Mouse (Mus musculus) heart, adult 8-10 months (tissue): Measurements from ENCODE around the gene Epha6. TPM values are rescaled to one million over a fixed set of nuclear protein-coding genes. Genes with fewer than 3 reads are reported as not detected.

Experiments used
- DNase-seq: peaks from one replicate; pipeline ENCODE4 v3.0.0; 2022; ENCODE audit warnings: low spot score
- total RNA-seq, 4 experiments: library from RNA; stranded (reverse); gene quantifications; 2 replicates each; pipeline ENCODE4 v1.2.4; 2022

Gene Epha6
- total RNA-seq, 4 experiments from 2014 or later: 0.14 to 0.22 TPM; not detected in 2

DNA sequence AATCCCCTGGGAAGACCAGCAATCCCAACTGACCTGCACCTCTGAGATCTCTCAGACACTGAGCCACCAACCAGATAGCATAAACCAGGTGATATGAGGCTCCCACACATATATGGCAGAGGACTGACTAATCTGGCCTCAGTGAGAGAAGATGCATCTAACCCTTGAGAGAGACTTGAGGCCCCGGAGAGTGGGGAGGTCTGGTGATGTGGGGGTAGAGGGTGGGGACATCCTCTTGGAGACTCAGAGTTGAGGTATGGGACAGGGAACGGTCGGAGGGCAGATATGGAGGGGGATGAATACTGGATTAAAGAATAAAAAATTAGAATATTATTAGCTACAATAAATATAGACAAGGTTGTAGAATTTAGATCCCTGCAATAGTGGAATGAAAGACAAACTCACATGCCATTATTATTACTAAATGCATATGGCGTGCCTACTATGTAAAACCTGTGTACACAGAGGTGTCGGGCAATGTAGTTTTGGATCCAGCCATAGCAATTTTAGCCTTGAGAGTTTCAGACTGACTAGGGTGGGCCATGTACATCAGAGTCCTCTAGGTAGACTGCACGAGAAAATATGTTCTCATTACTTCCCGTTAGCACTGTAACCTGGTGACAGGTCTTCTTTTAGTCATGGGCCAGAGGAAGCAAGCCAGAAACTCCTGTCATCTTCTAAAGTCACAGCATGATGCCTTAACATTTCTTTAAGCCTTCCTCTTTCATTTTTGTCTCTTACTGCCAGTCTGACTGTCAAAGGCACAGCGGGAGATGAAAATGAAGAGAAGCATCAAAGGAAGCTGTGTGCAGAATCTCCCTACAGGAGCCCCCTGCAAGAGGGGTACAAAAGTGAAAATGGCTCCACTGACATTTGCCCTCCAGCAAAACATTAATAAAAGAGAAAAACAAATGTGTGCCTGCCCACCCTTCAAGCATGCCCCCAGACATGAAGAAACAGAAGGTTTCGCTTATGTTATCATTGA is 338.7 kb downstream of the Epha6 start:
- no peak for DNase-seq

DNA sequence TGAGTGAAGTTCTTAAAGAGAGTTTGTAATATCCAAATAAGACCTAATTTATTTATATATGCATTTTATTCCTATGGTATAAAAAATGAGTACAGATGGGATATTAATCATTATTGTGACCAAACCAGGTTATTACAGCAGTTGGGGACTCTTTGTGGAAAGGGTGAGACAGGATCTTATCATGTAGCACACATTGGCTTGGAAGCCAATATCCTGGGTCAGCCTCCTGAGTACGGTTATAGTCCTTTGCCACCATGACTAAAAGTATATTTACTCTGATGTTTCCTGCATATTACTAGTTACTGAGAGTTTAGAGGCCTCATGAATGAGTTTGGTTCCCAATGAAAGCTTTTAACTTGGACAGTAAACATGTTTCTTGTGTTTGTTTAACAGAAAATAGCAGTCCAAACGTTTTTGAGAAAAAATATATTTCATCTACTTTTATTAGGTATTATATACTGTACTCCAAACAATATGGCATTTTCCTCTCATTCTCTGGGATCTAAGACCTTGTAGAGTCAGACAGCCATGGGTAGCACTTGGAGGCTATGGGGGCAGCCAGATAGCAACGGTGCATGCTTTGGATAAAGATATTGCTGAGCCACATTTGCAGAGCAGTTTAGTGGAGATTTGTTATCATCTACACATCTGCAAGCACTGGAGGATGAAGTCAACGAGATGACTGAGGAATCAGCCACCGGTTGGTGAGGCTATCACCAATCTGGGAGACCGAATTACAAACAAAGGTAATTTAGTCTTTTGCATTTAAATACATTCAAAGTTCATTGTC is 340.4 kb downstream of the Epha6 start:
- DNase-seq: no peak

DNA sequence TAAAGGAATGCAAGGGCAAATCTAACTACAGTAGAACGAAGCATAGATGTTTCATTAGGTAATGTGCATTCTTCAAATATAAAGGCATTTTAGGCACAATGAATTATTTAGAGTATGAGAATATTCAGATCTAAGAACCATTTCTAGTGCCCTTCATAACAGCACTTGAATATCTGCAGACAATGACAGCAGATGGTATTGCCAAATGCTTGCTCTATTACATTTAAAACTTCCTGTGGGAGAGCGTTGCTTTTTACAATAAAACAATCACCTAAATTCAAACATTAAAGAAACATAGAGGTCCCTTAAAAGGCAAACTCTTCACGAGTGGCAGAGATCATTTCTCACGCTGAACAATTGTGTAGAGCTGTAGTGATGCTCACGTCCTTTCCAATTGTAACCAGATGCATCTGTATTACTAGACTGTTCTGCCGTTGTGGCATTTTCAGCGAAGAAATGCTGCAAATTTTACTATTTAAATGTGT is 347.1 kb downstream of the Epha6 start:
- no peak for DNase-seq

DNA sequence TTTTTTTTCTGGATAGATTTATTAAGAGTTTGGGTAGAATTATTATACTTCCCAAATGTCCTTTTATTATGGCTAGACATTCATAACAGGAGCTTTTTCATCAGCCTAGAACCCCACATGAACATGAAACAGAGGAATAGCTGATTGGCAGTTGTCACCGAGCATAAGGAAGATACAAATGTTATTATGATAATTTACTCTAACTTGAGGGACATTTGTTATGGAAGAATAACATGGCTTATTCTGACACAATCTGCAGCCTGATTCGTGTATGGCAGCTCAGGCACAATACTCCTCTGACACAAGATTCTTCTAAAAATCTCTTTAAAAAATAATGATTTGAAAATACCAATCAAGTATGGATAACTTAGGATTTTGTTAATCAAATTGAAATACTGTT is 347.7 kb downstream of the Epha6 start:
- DNase-seq: no peak

DNA sequence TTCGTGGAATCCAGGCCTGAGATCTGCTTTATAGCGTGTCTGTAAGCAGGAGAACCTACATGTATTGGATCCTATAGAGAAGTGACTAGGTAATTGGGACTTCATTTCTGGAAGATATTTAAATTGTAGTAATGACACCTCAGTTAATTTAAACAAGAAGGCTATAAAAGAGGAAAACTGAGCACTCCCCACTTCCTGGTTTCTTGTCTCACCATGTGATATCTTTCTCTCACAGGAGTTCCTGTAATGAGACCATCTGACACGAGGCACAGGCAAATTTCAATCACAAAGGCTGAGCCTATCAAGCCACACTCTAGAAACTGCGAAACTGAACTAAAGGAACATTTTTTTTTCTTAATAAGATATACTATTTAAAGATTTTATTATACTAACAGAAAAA is 348.3 kb downstream of the Epha6 start:
- DNase-seq: no peak

DNA sequence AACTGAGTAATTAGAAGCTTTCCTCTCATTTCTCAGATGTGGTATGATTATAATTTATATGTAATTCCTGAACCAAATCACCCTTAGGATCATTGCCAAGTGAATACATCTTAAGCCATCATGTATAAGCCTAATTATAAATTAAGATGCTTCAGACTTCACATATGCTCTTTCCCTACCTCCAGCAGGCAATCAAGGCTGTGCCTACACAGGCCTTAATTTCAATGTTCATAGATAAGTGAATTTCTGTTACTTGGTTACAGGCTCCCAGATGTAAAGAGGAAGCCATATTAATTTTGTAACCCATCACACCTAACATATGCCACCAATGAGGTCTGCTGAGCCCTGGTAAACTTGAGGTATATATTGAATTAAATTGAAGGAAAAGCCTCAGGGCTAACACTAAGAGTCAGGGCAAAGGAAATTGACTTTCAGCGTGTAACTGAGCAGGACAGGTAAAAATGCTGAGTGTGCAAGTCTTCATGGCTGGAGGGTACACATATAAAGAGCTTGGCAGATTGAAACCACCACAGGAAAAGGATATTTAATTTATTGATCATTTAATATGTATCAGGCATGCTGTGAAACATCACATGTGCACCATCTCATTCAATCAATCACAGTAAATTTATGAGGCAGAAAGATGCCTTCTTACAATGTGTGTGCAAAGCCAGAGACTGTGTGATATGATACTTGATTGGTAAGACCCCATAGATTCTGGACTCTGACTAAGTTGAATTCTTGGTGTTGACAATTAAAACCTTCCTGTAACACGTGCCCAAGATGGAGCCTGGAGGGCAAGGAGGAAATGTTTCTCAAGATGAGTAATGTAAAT is 365.8 kb downstream of the Epha6 start:
- no peak for DNase-seq

DNA sequence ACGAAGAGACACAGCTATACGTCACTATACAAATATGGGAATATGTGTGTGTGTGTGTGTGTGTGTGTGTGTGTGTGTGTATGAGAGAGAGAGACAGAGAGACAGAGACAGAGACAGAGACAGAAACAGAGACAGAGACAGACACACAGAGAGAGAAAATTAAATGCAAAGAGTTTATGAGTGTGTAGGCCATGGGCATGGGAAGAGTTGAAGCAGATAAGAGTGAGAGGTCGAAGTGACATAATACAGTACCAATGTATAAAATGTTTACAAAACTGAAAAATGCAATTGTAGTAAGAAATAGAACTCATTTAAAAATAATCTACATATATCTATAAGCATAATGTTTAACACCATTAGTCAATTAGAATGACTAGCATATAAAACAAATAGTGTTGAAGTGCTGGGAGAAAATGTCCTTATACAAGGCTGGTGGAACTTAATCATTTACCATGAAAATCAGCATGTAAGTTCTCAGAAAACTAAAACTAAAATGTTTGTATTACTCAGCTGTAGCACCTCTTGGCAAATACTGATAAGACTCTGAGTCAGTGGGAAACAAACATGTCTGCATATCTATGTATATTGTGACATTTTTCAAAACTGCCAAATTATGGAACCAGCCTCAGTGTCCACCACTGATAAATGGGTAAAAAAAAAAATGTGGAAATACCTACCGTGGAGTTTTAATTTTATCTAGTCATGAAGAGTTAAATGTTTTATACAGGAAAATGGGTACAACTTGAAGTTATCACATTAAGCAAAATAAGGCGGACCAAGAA is 371.2 kb downstream of the Epha6 start:
- no peak for DNase-seq

DNA sequence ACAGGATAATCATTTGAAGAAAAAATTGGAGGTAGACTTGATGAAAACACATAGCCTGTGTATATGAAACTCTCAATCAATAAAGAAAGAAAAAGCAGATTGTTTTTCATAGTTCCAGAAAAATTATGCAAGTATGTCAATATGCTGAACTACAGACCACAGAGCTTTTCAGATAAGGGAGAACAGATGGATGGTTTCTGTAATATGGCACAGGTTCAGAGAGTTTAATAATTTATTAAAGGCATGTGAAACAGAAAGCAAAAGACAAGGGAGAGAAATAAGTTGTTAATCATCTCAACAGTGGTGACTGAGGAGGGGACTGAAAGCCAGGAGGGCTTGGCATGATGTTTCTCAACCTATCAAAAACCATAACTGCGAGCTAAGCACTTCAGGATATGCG is 372.3 kb downstream of the Epha6 start:
- no peak for DNase-seq

DNA sequence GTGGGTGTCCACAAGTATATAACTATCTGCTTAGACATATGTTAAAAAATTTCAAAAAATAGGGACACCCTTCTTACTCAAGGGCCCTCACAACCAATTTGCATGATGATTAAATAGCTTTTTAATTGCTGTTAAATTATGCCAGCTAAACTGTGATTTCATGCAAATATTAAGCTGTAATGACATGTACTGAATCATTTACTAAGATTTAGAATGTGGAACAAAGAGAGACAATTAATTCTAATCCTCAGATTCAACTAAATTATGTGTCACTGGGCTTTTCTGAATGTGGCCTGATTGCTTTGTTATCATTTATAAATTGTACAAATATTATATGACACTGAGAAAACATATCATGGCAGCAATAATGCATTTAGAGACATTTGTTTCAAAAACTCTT is 396.2 kb downstream of the Epha6 start:
- DNase-seq: no peak

DNA sequence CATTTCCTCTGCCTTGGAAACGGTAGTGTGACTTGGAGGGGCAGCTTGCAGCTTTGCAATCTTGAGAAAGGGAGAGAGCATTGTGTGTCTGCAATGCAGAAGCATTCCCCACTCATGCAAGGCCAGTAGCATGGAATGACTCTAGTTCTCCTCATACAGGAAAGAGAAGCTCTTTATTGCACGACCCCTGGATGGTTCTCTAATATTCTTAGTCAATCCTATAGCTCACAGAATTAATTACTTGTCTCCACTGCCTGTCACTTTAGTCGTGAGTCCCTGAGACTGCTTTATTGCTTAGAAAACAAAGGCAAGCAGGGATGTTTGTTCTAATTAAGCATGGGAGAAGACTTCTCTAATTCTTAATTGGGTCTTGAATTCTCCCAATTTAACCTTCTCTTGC is 429.8 kb downstream of the Epha6 start:
- DNase-seq: no peak

DNA sequence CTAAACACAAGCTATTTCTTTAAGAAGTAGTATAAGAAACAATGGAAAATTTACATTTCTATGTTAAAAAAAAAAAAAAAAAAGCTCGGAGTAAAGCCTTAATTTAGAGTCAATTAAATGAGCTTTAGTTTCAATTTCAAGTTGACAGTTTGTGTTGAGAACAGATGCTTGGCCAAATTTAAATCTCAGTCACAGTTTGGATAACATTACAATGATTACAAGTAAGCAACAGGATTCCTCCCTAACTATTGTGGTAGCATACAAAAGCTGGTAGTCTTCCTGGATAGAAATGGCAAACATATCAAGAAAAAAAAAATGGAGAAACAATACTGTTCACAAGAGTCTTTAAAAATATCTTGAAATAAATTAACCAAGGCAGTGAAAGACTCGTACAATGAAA is 452.9 kb downstream of the Epha6 start:
- DNase-seq: no peak

DNA sequence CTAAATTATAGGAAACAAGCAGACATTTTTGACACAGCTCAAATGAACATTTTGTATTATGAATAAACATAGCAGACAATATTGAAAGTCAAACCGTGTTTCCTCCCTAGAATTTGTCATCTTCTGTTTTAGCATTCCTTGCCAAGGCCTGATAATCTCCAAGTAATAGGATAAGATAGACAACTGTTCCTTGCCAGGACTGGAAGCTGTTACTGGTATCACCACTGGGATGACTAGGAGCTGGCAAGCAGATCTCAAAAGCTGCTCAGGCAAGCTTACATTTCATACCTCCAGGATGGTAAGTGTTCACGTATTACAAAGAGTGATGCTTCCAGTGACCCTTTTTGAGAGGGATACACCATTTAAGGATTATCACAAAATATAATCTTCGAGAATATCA is 461.0 kb downstream of the Epha6 start:
- DNase-seq: no peak

DNA sequence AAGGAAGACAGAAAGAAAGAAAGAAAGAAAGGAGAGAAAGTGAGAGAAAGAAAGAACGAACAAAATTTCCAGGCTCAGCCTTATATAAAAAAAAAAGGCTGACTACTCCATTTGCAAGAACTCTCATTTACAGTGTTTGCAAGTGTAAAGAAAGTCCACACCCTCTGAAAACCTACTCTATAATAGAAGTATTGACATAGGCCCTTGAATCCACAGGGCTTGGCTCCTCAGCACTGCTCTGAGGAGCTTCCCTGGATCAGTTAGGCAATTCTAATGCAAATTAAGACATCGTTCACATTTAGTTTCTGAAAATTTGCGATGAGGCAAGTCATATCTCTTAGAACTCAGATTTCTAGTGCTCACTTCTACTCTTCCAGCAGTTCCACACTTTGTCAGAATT is 483.9 kb downstream of the Epha6 start:
- DNase-seq: no peak

DNA sequence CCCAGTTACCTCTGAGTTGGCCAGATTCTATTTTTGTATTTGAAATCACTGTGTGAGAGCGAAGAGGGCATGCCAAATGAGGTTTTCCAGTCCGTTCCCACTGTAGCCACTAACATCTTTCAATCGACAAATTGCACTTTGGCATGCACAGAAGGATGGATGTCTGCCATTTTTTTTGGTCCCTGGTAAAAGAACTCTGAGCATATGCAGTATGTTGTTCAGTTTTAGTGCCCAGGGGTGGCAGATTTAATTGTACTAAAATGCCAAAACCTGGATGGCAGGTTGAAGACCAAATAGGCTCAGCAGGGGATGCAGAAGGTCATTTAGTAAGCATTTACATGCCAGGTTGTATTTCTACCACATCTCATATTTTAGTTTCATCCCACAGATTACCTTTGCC is 503.1 kb downstream of the Epha6 start:
- peak; percentile 6 for DNase-seq

DNA sequence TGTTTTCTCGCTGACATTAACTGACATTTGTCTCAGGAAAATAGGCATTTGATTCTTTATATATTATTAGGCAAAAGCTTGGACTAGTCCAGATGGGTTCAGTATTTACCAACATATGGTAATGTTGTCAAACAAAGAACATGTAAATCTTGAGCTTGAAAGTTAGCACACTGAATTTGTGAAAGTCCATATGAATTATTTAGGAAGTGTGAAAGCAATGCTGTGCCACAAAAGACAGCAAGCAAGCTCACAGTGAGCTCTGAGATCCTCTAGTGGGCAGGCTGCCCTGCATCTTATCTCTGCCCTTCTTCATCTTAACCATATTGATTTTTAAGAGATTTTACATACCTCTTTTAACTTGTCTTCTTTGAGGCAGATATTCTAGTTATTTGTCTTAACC is 510.0 kb downstream of the Epha6 start:
- DNase-seq: no peak

DNA sequence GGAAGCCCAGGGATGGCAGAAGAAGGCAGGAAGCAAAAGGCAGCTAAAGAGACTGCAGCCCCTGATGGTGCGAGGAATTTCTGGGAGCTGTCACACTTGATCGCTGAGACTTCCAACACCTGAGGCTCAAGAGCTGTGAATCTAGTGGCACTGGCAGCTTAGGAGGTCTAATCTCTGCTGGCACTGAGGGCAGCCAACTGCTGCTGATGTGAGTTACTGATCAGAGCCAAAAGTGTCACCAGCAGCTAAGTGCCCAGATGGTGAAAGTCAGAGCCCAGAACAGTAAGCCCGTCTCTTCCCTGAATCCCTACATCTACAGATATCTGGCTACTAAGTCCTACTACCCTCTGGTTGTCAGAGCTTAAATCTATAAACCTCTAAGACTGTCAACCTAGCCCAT is 518.4 kb downstream of the Epha6 start:
- DNase-seq: no peak

DNA sequence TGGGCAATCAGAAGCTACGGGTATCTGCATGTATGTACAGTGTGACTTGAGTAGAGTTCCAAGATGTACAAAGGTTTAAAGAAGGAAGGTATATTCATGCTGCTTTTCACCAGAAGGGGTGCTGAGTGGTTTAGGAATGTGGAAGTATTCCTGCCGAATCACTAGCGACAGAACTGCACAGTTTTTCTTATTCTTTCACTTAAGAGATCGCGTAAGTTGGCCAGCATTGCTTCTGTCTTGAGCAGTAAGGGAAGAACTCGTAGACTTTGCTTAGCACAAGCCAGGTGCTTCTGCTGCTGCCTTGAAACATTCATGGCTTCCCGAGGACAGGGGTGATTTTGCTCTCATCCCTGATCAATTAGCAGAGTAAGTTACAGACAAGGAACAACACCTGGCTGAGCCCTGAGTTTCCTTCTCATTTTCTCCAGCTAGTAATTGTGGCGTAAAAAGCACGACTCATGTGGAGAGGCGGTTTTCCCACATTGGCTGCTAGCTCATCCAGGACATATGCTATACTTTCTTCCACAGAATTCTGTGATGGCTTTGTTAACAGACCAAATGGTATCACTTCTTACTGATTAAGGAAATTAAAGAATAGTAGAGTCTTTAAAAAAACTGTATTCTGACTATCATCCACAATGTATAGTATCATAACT is 534.7 kb downstream of the Epha6 start:
- DNase-seq: no peak

DNA sequence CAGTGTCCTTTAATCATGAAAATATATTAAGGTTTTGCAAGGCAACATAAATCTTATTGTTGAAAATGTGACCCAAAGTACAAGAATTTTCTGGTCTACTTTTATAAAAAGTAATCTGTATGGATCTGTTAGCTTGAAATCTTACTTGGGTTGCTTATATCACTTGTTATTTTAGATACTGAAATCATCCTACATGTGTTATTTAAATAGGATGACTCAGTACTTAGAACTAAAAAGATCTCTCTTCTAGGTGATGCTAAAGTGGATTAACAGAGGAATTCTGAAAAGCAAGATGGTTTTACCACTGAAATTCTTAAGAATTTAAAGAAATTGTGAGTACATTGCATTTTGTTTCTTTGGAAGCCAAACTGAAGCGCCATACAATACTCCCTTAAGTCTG is 561.5 kb downstream of the Epha6 start:
- DNase-seq: no peak

DNA sequence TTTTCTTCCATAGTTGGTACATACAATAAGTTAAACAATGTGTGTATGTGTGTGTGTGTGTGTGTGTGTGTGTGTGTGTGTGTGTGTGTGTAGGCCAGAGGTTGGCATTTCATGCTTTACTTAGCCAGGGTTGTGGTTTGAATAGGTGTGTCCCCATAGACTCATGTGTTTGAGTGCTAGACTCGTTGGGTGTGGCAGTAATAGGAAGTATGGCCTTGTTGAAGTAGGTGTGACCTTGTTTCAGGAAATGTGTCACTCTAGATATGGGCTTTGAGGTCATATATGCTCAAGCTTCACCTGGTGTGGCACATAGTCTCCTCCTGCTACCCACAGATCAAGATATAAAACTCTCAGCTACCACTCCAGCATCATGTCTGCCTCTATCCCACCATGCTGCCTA is 577.0 kb downstream of the Epha6 start:
- DNase-seq: no peak

DNA sequence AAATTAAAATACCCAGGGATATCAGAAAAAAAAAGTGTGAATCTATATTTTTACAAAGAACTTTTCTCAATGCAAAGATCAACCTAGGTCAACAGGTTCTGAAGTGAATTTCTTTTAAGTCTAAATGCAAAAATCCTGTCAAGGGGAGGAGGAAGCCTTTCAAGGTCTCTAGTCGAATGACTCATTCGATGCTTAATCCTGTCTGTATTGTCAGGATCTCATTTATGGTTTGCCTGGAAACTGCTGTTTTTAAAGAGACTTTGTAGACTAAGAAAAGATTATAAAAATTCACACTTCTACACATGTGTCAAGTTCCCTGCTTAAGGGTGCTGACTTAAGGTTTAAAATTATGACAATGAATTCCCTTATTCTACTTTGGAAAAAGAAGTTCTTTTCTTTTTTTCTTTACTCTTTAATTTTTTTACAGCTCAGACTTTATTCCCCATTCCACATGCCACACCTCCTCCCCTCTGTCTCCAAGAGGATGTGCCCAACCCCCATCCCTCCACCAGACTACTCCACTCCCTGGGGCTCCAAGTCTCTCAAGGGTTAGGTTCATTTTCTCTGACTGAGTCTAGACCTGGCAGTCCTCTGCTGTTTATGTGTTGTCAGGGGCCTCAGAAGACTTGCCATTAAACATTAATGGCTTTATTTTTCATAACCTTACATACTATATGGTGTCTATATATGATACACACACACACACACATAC is 598.3 kb downstream of the Epha6 start:
- no peak for DNase-seq
